Mouse (Mus musculus): ENCODE results near the gene Lrp11.

Gene Lrp11

GRCm38 (mm10) chr10:7623861-7624518, 34.4 kb downstream of the Lrp11 start:
- DNase-seq: no peak

- no peak for DNase-seq
These were observed 39.5 kb downstream of the Lrp11 start for GRCm38 (mm10) chr10:7629092-7629491.

DNA sequence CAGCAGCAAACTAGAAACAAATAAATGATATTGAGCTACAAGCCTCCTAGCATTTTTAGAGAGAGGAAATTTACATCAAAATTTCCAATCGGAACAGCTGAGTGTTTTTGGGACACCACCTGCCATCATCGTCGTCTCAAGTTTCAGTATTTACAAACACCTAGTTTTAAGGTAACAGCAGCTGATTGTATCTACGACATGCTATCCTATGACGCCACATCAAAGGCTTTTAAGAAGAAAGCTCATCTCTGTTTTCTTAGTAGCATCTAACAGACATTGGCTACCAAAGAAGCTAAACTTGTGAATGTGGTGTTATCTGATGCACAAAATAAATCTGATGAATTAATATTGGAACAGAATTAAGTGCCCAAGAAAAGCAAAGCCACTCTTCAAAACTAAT, 40.7 kb downstream of the Lrp11 start:
- no peak for DNase-seq

- no peak for DNase-seq
These were observed 41.5 kb downstream of the Lrp11 start for GRCm38 (mm10) chr10:7630951-7631720.

DNA sequence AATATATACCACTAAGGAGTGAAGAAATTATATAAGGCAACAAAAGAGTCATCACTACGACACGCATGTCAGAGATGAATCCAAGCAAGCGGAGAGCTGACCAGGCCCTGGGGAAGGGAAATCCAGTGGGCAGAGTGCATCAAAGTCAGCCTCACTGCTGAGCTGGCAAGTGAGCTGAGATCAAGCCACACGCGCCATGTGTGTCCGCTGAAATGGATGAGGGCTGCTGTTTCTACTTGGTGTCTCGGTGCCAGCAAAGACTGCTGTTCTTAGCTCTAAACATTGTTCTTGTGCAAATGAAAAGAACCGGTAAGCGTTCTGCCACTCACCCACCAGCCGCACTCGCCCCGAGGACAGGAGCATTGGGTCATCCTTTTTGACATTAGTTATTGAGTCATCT, 50.8 kb downstream of the Lrp11 start:
- no peak for DNase-seq

- DNase-seq: no peak
These were observed 56.3 kb downstream of the Lrp11 start for GRCm38 (mm10) chr10:7645911-7646310.

DNA sequence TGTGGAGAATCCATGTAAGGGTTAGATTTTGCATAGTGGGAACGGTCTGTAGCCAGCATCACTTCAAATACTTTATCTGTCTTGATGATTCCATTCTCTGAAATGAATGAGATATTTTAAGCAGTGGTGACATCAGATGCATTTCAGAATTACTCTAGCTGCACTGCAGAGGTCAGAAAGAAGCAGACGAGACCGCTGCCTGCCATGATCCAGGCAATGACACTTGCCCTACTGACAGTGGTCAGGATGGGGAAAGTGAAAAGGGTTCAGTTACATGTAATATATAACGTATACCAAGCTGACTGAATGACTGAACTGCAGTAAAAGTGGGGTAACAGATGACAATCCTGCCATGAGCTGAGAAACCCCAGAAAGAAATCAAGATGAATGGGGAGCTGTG, 59.5 kb downstream of the Lrp11 start:
- DNase-seq: no peak

- no peak for DNase-seq
These were observed 61.5 kb downstream of the Lrp11 start for GRCm38 (mm10) chr10:7651057-7651456.

DNA sequence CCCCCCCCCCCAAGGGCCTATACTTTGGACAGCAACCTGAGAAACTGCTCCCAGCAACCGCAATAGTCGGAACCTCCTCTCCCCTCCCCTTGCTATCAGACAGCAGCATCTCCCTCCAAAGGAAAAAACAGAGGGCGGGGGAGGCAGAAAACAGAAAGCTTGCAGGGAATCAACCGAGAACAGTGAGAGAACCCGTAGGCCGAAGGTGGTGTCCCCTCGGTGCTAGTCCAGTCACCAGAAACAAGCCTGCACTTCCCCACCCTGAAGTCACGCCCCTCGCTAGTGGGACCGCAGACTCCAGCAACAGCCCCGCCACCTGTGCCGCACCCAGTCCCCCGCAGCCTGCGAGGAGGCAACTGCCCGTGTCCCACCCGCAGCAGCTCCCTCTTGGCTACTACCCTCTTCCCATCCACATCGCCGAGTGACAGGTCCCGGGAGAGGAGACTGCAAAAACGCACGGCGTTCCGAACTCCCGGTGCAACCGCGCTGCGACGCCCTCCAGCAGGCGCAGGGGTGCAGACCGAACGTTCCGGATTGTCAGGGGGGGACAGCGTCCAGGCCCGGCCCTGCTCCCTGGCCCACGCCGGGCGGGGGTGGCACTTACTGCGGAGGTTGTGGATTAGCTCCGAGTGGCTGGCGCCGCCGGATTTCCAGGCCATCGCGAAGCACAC, 73.0 kb downstream of the Lrp11 start:
- no peak for DNase-seq

DNA sequence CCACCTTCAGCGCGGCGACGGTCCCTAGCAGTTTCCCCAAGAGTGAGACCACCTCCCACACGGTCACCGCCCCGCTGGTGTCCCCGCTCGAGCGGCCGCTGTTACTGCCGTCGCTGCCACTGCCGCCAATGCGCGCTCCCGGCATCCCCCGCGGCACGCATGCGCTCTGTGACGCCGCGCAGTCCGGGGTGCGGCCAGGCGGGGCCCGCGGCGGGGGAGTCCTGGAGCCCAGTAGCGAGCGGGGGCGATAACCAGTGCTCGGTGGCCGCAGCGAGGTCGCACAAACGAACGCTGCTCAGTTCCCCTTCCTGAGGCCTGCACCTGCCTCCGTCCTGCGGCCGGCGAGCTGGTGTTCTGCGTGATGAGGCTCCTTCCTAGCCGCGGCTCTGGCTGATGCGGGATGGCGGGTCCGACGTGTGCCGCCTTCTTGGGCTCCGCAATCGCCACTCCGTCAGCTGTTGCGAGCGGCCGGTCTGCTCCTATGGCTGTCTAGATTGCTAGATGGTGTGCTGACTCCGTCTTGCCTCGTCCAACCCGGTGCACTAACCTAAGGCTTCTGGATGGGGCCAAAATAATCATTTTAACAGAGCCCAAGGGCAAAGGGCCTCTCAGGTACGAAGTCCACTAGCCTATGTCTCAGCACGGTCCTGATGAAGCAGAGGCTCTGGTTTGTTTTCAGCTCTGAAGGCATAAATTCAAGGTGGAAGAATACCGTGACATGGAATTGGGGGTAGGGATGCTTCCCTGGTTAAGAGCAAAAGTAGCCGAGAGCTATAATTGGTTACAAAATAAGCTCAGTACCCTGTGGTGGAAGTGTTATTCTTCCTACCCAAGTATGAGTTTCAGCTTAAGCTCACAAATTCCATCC, 73.8 kb downstream of the Lrp11 start:
- DNase-seq: peak; percentile 92

GRCm38 (mm10) chr10:7664027-7664526, 74.5 kb downstream of the Lrp11 start:
- DNase-seq: no peak

DNA sequence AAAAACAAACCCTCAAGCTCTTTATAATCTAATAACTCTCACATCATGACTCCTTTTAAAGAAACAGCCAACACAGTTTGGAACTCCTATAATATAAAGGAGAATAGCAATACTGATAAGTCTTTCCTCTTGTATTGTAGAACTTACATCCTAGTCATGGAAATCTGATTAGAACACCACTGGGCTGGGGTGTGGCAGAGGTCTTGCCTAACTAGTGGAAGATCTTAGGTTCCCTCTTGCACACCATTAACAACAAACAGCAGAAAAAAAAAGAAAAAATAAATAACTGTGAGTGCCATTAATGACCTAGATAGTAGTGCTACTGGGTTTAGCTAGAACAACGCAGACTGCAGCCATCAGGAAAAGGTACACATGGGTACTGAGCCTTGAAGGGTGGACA, 75.3 kb downstream of the Lrp11 start:
- DNase-seq: no peak

DNA sequence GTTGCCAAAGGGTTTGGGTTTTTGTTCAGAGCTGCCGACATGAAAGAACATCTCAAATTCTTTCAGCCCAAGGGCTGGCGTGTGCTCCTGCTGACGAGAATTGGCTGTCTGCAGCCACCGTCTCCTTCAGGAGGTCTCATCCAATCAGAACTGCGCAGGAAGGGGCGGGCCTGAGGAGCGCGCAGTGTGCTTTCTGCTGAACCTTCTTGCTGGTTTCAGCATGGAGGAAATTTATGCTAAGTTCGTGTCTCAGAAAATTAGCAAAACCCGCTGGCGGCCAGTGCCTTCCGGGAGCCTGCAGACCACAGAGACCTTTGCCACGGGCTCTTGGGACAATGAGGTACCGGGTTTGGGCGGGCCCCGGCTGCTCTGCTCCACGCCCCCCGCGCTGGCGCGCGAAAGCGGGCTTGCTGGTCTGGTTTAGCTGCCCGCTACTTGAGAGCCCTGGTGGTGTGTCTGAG, 77.8 kb downstream of the Lrp11 start, which contains the start of gene Nup43:
Gene Nup43 (plus strand): TSS at position 162 of the 461 bp plus-strand sequence.
- peak; percentile 91 for DNase-seq

- peak; percentile 20 for DNase-seq
These were observed 84.1 kb downstream of the Lrp11 start for GRCm38 (mm10) chr10:7673673-7674072.
